Mouse (Mus musculus) heart, adult 11 months (tissue): Measurements from ENCODE around the gene Nop2.

Experiments
- DNase-seq: peaks from one replicate; pipeline ENCODE4 v3.0.0; 2022

Nop2 gene

GRCm38 (mm10) chr6:125155262-125155661 is 23.6 kb downstream of the Nop2 start:
- no peak for DNase-seq

- no peak for DNase-seq
These were observed 24.8 kb downstream of the Nop2 start for GRCm38 (mm10) chr6:125156491-125156890.

- DNase-seq, result no peak
These were observed 25.4 kb downstream of the Nop2 start for GRCm38 (mm10) chr6:125156903-125157614.

- DNase-seq, result no peak
These were observed 27.3 kb downstream of the Nop2 start for GRCm38 (mm10) chr6:125158944-125159492.

GRCm38 (mm10) chr6:125159773-125160557 is 28.3 kb downstream of the Nop2 start:
- DNase-seq, result no peak

GRCm38 (mm10) chr6:125160558-125160853 is 28.8 kb downstream of the Nop2 start:
- DNase-seq, result peak; percentile 95

- DNase-seq, result peak; percentile 99
These were observed 29.4 kb downstream of the Nop2 start for GRCm38 (mm10) chr6:125160854-125161760.

GRCm38 (mm10) chr6:125161971-125162370 is 30.3 kb downstream of the Nop2 start:
- DNase-seq, result peak; percentile 95

- peak; percentile 93 for DNase-seq
These were observed 31.1 kb downstream of the Nop2 start for GRCm38 (mm10) chr6:125162615-125163305.

GRCm38 (mm10) chr6:125163801-125164657 is 32.3 kb downstream of the Nop2 start:
- DNase-seq, result peak; percentile 96

GRCm38 (mm10) chr6:125164672-125165327 is 33.1 kb downstream of the Nop2 start:
- peak; percentile 98 for DNase-seq

- peak; percentile 100 for DNase-seq
These were observed 33.7 kb downstream of the Nop2 start for GRCm38 (mm10) chr6:125165328-125165891.

GRCm38 (mm10) chr6:125166051-125166751 is 34.5 kb downstream of the Nop2 start, which contains the start of gene Gapdh:
Gene Gapdh (minus strand): TSS chr6:125166467.
- peak; percentile 100 for DNase-seq

- peak; percentile 99 for DNase-seq
These were observed 35.3 kb downstream of the Nop2 start for GRCm38 (mm10) chr6:125166861-125167650.

- no peak for DNase-seq
These were observed 36.4 kb downstream of the Nop2 start for GRCm38 (mm10) chr6:125168086-125168485.

- no peak for DNase-seq
These were observed 38.5 kb downstream of the Nop2 start for GRCm38 (mm10) chr6:125170194-125170593.

- DNase-seq, result no peak
These were observed 40.8 kb downstream of the Nop2 start for GRCm38 (mm10) chr6:125172474-125172873.

GRCm38 (mm10) chr6:125173256-125173655 is 41.5 kb downstream of the Nop2 start:
- DNase-seq, result no peak

- no peak for DNase-seq
These were observed 43.8 kb downstream of the Nop2 start for GRCm38 (mm10) chr6:125175469-125175868.
